Mouse (Mus musculus) spleen, adult 2 months (tissue): ENCODE data around the gene Trpc4ap.

Source experiments
- CTCF ChIP-seq: fragments of 200-500 bp; IDR thresholded peaks from 2 replicates; pipeline ENCODE4 v1.5.1; 2011; ENCODE audit warnings: mild to moderate bottlenecking, inconsistent platforms; ENCODE audit not compliant: insufficient read depth, insufficient read length, insufficient replicate concordance; ENCODE audit errors: extremely low read depth
- POLR2A ChIP-seq: fragments of 200-500 bp; IDR thresholded peaks from 2 replicates; pipeline ENCODE4 v1.6.1; 2011; ENCODE audit warnings: low read depth, low read length, inconsistent platforms

DNA sequence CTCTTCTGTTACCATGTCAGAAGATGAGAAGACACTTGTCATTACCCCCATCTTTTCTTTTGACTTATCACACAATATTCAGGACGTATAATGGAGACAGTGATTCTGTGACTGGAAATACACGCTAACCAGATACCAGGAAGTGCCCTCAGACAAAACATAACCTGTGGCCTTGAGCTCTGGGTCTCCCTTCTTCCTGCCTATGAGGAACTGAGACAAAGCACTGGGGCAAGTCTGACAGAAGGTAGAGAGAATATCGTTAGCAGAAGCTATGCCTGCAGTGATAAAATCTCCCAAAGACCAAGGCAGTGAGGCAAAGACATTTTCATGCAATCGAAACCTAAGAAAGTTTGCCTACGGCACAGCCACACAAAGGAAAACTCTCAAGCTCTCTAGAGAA is 28.4 kb upstream of the Trpc4ap start:
- TF ChIP-seq CTCF: no peak
- no peak for TF ChIP-seq POLR2A
